Mouse (Mus musculus) adrenal gland, postnatal 10 days (tissue): ENCODE results near the gene Ppp2r5c. TPM values are rescaled to one million over a fixed set of nuclear protein-coding genes. Genes with fewer than 3 reads are reported as not detected.

Source experiments
- DNase-seq: peaks from one replicate; pipeline ENCODE4 v3.0.0; 2021; ENCODE audit warnings: mixed read lengths
- total RNA-seq, 2 experiments: library from RNA; stranded (reverse); gene quantifications; 2 replicates each; pipeline ENCODE4 v1.2.3; 2021

Gene Ppp2r5c
- total RNA-seq, 2 experiments from 2014 or later, result 108 to 121 TPM

DNA sequence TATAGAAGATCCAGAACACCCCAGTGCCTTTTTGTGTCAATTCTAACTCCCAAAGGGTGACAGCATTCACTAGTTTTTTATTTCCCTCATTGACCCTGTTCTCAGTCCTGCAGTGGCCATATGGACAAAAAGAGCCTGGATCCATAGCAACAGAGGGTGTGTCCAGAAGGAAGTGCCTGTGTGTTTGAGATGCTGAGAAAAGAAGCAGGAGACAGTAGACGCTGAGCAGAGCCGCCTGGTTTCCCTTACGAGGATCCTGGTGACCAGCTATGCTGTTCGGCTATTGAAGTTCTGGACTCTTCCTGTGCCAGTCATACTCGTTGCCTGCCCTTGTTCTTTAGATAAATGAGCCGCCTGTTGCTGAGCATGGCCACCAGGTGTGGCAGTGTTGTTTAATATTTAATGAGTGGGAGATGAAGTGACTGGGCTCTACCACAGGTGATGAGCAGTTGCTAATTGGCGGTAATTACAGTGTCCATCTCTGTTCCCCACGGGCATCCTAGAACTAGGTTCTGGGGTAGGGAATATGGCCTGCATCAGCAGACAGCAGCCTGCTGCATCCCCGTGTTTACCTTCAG, 65.0 kb downstream of the Ppp2r5c start:
- no peak for DNase-seq

DNA sequence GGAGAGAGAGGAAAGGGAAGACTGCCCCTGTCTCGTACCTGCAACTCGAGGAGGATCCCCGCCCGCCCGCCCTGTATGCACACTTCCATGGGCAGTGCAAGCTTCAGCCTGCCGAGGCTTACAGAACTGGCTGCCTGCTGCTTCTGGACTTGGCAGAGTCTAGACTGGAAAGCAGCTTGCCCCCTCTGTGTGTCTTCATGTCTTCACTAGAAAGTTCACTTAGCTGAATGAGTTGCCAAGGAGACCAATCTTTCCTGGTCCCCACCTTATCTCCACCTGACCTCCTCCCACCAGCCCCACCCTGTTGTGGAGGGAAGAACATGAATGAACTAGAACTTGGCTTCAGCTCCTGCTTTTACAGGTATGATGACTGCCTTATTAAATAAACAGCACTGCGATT, 66.0 kb downstream of the Ppp2r5c start:
- DNase-seq, result no peak

DNA sequence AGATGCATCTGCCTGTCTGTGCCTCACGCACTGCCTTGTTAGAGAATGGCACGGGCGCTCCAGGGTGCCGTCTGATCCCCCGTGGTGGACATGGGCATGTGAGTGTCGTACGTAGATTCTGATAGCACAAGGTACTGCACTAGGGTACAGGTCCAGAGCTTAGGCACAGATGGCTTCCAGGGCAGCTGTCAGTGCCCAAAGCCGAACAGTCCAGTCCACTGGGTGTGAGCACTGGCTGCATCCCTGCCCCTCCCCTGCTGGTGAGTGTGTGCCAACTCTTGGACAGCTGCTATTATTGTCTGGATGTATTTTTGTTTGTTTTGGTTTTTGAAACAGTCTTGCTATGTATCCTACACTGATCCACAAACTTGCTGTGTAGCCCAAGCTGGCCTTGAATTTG, 68.8 kb downstream of the Ppp2r5c start:
- no peak for DNase-seq

DNA sequence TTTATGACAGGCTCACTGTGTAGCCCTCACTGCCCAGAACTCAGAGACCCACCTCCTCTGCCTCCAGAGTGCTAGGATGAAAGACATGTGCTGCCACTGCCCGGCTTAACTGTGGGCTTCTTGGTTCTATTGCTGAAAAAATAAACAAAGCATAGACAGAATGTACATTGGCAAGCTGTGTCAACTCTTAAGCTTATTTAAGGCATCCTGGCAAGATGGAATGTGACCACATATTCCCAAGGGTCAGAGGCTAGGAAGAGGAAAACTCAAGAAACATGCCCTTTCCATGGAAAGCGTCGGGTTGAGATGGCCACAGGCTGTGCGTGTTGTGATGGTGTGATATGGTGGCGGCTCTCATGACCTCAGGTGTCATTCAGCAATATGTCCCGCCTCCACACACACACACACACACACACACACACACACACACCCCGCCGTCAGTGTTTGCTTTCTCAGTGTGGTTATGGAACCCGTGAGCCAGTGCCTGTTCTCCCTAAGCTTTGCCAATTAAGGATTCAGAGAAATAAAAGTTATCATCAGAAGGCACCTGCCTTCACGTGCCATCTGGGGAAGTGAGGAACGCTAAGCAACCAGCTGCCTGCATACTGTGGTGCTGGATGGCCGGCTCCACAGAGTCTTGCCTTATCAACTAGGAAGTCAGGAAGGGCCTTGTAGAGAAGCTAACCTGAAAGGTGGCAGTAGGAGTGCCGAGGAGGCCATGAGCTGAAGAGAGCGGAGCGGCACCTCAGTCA, 73.5 kb downstream of the Ppp2r5c start:
- DNase-seq, result no peak

DNA sequence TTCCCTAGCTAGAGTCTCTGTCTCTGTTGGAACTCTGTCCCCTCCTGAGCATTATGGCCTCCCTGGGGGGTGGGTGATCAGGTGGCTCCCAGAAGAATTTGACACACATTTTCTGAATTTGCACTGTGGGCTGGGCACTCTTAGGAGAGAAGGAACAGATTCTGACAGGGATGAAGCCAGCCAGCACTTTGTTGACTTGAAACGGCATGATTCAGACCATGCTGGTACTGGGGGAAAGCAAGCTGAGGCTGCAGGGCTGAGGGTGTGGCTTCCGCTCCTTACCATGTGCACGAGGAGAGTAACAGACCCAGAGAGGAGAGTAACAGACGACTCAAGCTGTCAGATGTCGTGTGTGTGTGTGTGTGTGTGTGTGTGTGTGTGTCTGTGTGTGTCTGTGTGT, 76.6 kb downstream of the Ppp2r5c start:
- no peak for DNase-seq

DNA sequence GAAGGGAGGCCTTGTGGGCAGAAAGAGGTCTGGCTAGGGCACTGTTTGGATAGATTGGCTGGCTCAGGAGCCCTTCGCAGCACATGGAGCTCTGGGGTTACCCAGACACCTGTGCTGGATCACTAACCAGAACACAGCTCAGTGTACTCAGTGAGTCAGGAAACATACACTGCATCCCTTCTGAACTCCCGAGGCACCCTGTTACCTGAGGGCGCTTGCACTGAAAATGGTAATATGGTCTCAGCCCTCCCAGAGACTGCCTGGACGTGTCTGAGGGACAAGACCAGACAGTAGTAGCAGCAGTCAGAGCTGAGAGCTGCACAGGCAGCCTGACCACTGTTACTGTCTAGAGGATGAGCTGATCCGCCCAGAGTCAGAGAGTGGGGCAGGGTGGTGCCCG, 85.8 kb downstream of the Ppp2r5c start:
- no peak for DNase-seq

DNA sequence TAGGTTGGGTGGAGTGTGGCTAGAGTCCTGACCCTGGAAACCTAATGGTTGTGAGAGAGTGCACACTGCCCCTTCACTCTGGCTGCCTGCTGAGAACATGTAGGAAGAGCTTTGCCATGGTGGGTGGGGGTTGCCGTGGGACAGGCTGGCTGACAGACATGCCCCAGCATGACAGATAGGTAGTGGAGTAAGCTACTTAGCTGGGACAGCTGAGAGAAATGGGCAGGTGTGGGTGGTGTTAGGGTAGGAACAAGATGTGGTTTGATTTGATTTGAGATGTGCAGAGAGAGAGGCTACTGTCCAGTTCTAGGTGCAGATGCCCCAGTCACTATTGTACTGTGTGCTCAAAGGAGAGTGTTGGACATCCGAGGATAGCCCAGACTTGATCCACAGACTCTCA, 86.2 kb downstream of the Ppp2r5c start:
- no peak for DNase-seq

DNA sequence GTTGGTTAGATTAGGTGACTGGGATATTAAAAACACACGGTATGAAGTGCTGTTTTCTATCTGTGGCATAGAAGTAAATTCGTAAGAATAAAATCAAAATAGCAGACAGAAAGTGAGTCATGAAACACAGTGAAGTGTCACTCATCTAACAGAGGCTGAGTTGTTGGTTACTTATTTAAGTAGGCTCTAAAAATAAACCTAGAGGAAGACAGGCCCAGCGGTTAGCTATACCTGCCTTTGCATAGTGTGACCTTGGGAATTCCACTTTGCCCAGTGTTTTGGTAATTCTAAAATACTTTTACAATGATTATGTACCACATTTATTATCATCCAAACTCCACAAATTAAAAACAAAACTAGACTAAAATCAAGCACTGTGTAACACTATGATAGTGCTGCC, 86.9 kb downstream of the Ppp2r5c start:
- no peak for DNase-seq

DNA sequence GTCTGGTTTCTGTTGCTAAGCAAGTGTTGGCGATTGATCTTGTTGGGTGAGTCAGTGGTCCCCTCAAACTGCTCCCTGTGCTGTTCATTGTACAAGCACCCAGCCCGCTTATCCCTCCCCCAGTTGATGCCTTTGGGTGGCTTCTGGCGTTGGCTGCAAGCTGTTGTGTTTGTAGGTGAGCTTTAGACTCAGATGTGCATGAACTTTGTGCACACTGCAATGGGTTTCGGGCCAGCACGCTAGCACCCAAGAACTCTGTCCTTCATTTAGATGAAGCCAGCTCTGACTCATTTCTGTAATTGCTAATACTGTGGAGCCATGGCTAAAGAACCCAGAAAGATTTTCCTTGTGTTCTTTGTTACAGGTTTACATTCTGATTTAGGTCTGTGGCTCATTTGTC, 88.4 kb downstream of the Ppp2r5c start:
- DNase-seq, result peak; percentile 55

DNA sequence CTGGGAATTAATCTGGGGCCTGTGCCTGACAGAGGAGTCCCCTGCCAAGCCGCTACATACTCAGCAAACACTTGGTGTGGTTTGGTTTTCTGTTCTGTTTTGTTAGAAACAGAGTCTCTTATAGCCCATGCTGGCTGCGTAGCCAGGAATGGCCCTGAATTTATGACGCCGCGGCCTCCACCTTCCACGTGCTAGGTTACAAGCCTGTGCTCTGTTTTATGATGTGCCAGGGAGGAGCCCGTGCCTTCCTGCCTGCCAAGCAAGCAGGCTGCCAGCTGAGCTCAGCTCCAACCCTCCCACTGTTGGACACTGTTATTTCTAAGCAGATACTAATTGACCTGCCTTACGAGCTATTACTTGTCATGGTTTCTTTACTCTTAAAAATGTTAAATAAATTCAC, 90.8 kb downstream of the Ppp2r5c start:
- DNase-seq, result peak; percentile 76

DNA sequence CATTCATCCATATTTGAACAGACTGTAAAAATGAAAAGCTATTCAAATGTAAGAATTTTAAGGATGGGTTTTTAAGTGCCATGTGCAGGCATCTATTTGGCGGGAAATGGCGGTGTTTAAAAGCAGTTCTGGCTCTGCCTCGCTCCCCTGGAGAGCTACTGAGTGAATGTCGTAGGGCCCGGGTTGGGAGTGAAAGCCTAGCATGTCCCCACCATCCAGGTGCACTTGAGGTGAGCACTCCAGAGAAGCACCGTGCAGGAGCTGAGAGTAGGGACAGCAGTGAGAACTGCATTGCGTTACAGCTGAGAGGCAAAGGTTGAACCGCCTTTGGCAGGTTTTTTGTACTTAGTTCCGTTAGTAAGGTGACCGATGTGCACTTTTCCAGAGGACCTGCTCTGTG, 92.4 kb downstream of the Ppp2r5c start:
- no peak for DNase-seq

DNA sequence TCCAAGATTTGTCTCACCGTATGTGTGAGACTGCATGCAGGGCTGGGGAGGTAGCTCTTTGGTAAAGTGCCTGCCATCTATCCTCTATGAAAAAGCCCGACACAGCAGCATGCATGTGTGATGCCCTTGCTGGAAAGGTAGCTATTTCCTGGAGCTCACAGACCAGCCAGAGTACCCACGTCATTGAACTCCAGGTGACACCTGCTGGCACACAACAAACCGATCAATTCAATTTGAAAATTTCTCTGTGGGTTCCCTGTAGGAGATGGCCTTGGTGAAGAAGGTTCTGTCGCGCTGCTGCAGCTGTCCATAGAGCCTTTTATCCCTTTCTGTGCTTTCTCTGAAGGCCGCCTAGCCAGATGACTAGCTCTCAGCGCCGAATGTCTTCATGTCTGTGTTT, 92.9 kb downstream of the Ppp2r5c start:
- DNase-seq, result no peak

DNA sequence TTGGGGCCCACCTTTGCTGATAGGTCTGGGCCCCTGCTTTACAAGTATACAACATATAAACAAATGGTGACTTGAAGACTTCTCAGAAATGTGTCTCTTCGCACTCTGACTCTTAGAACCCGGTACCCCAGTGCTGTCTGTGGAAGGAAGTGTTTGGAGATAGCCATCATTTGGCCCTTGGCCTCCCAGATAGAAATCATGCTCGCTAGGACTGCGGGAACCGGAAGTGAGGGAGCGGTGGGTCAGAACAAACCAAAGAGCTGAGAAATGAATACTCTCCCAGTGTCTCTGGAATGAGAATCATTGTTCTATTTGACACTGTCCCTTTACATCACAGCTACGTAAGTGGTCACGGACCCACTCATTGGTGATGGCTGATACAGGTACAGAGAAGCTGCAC, 93.4 kb downstream of the Ppp2r5c start:
- DNase-seq, result no peak

DNA sequence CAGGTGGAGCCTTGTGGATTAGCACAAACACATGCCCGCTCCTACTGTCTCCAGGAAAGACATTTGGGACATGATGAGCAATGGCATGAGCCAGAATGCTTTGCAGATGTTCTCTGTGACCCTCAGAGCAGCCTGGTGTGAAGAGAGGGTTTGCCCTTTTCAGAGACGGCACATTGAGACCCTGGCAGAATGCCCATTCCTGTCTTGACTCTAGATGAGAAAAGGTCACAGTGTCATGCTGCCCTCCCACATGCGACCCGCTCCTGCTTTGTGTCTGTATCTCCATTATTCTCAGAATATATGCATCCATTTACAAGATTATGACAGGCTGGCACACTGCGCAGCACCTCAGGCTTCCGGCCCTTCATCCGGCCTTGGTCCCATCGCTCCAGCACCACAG, 94.1 kb downstream of the Ppp2r5c start:
- DNase-seq, result peak; percentile 47

DNA sequence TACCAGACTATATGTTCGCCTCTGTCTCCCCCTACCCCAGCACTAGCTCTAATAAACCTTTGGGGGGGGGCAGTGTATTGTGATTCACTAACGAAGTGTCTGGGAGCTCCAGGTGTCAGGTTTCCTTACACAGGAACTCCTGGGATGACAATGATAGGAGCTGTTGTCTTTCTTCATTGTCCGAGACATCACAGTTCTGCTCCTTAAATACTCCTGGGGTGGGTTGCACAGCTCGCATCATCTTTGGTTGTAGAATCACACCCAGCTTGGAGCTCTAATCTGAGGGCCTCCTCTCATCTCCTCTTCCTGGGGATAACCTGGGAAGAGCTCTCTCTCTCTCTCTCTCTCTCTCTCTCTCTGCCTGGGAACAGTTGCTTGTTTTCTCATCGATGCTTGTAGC, 94.6 kb downstream of the Ppp2r5c start:
- DNase-seq, result no peak

DNA sequence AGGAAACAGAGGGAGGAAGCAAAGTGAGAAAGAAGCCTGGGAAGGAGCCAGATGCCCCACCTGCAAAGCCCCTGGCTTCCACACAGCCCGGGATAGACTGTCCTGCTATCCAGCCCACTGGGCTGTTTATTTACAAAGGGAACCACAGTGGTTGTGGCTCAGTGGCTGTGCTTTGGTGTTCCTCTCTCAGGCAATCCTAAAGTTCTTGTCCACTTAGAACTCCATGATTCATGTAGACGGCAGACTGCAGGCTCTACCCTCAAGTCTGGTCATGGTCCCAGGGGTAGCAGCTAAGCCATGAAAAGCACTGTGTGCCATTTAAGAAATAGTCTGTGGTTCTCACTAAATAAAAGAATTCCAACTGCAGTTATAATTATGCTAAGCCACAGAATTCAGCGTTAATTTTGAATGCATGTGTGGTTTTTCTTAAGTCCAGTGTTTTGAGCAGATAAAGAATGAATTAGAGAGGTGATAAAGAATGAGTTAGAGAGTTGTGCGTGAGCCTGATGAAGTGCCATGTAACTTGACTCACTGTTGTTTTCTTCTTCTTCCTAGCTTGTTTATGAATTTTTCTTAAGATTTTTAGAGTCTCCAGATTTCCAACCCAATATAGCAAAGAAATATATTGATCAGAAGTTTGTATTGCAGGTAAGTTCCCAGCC, 98.3 kb downstream of the Ppp2r5c start:
- DNase-seq, result no peak

DNA sequence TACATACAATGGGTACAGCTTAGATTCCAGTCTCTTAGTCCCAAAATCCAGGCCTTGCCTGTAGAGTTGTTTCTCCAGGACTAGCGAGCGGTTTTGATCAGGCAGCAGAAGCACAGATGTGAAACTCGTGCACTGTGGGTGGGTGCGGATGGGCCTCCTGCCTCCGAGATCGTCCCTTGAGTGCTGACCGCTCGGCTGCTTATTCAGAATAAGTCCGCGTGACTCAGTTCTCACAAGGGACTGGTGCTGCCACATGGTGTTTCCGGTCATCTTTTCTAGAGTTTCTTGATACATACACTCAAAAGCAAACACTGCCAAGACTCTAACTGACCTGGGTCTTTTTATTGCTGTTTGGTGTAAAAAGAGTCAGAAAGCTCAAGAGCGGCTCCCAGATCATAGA, 100.7 kb downstream of the Ppp2r5c start:
- DNase-seq, result no peak

DNA sequence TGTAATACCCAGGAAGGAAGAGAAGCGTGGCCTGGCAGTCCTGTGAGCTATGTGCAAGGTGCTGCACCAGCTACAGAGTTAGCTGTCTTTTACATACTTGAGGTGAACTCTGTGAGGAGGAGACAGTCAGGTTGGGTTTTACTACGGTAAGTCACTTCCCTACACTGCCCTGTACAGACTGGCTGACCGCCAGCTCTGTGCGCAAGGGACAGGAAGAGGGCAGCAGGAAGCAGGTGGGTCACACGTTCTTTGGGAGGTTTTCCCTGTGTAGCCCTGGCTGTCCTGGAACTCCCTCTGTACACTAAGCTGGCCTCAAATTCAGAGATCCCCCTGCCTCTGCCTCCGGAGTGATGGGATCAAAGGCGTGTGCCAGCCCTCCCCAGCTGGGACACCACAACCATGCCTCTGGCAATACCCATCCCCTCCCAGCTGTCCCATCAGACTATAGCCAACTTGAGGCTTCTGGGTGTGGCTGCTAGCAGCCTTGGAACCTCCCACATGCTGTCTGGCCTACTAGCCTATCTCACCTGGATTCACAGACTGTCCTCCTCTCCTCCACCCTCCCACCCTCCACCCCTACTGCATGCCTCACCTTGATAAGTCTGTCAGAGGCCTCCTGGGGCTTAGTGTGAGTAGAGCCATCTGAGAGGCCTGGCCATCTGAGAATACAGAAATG, 102.7 kb downstream of the Ppp2r5c start:
- DNase-seq, result no peak

DNA sequence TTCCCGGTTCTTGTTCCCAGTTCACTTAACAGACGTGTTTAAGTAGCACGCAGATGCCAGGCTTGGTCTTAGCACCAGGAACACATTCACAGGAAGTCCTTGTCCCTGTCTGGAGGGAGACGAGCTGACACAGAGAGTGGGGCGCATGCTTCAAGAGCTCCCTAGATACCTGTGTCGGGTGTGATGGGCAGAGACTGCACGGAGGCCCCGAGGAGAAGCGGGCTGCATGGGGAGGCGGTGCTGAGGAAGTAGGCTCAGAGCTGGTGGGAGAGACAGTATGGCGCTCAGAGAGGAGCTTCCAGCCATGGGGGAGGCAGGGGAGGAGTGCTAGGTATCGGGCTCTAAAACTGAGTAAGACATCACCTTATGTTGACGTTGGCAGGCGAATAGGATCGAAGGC, 103.4 kb downstream of the Ppp2r5c start:
- DNase-seq, result no peak

DNA sequence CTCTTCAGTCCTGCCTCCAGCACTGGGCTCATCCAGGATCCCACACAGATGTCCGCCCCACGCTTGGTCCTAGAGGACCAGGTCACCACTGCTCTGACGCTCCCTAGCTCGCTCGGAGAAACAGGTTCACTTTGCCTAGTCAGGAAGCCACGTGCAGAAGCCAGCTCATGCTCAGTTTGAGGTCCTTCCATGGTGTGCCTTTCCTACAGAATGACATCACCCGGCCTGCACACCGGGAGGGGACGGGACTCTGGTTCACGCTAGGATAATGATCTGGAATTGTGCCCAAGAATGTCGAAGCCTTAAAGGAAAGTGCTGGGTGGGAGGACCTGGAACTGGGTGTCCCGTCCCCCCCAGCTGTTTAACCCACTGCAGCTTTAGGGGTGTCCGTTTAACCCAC, 105.2 kb downstream of the Ppp2r5c start:
- no peak for DNase-seq

DNA sequence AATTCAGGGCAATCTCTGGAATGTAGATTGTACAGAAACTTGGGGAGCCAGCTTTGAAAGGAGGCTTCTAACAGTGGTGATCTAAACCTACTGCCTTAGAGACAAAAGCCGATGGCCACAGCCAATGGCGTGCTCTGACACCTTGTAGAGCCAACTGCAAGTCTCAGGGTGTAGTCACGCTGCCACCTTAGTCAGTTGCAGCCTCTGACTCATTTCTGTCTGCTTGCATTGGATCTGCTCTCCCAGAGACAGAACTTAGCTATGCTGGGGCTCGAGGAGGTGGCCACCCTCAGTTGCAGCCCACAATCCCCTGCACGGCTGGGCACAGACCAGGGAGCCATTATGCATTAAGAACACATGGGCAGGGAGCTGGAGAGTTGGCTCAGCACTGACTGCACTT, 106.4 kb downstream of the Ppp2r5c start:
- DNase-seq, result no peak

DNA sequence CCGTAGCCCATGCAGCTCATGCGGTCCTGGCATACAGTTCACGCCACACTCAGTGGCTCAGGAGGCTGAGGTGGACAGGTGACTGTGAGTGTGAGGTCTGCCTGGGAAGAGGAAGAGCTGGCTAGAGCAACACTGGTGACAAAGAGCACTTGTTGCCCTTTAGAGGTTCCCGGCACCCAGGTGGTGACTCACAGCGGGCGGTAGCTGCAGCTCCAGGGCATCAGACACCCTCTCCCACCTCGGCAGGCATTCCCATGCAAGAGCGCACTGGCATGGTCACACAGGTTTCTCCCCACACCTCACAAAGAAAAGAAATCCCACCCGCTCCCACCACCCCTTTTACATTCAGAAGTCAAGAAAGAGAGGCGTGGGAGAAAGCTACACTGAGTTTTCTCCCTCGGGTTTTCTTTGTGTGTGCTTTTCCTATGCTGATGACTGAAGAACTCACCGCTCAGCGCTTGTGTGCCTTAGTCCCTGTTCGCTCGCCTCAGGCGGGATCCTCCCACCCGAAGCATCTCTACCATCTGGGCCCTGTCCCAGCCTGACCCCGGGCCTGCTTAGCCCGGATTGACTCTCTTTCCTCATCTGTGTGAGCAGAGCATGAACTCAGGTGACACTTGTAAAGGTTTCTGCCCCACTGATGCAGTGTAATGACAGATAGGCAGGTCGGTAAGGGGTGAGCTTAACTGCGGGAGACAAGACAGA, 108.8 kb downstream of the Ppp2r5c start:
- no peak for DNase-seq
